Mouse (Mus musculus) testis, adult 10 weeks (tissue): Measurements from ENCODE around the gene Pramel1. TPM values are rescaled to one million over a fixed set of nuclear protein-coding genes. Genes with fewer than 3 reads are reported as not detected.

Experiments
- polyA plus RNA-seq: library from polyadenylated mRNA; stranded (reverse); fragments of 350-450 nt; fragmentation: Illumina TruSeq; extraction: RNeasy Lipid Tissue Mini Kit (QIAGEN cat#74804); gene quantifications from one replicate; pipeline ENCODE4 v1.2.3, GENCODE M21; 2014; ENCODE audit warnings: low read depth, low replicate concordance

Pramel1 gene
- polyA plus RNA-seq, result 31.7 TPM

DNA sequence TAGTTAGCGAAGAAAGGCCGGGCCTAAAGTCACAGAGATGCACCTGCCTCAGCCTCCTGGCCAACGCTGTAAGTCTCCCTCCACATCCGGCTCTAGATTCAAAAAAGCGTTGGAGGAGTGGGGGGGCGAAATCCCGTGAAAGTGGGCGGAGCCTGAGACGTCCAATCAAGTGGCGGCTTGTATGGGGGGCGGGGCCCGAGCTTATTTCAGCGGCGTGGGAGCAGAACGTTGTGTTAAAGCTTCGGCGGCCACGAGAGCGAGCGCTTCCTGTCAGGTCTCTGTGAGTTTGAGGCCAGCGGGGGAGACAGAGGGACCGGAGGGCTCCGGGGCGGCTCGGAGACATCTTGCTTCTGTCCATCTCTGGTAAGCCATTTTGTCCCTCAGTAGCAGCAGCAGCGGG, at the start of gene Pramel1:
Gene Pramel1, plus strand, starts transcription at position 248 of the 400 bp plus-strand sequence.

DNA sequence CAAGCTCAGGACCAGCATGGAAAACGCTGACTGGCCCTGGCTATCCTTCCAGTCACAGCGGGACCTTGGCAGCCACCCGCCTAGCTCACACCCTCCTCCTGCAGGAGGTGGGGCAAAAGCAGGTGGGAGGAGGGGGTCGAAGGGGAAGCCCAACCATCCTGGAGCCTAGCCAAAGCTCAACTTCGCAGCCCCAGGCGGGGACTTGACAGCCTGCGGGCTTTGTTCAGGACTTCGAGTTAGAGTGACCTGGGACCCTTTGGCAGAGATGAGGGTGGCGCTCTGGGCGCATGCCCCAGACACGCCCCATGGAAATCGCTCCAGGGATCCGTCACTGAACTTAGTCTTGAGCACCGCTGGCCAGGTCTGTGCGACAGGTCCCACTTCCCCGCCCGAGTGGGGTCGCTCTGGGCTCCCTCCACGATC, 44.7 kb upstream of the Pramel1 start, which contains the start of gene Lrrc38:
Gene Lrrc38, plus strand, starts transcription at position 274 of the 423 bp plus-strand sequence.

DNA sequence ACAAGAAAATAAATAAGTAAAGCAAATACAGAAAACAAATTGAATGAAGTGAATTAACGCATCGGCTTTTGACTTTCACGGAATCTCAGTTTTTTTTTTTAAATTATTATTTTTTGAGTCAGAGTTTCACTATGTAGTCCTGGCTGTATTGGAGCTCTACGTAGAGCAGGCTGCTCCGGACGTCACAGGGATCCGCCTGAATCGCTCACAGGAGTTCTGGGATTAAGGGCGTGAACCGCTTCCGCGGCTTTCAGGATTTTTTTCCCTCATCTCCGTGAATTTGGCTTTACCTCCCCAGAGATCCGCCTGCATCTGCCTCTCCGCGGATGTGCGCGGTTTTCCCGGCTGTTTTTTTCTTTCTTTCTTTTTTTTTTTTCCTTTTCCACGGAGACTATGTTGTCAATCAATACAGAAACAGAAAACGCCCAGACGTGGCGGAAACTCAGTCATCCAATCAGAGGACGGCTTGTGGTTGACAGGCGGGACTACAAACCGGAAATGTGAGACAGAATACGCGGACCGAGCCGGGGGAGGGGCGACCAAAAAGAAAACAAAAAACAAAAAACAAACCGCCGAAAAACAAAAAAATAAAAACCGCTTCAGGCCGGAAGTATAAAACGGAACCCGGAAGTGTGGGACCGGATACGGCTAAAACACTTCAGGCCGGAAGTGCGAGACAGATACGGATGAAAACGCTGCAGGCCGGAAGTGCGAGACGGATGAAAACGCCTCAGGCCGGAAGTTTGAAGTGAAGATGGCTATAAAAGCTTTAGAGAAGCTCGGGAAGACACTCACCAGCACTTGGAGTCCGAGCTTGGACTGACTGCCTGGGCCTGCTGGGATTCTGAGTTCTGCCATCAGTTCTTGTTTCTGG, 18.2 kb downstream of the Pramel1 start, which contains the start of gene Pramef8:
Gene Pramef8, plus strand, starts transcription at position 208 of the 874 bp plus-strand sequence.

Other genes with a start within 250 kb of the Pramel1 start
- gene Prdm2, start 181.4 kb upstream of the Pramel1 start, polyA plus RNA-seq, result 68.0 TPM
- gene Pdpn, start 94.9 kb upstream of the Pramel1 start, polyA plus RNA-seq, result 5.3 TPM
- not detected for gene Lrrc38, start 44.7 kb upstream of the Pramel1 start, polyA plus RNA-seq
- 26.5 TPM for gene Pramef8, start 18.0 kb downstream of the Pramel1 start, polyA plus RNA-seq
- gene Oog4, start 55.9 kb downstream of the Pramel1 start, polyA plus RNA-seq, result 0.29 TPM
- not detected for gene Gm13043, start 116.9 kb downstream of the Pramel1 start, polyA plus RNA-seq
- gene Gm13040, start 141.5 kb downstream of the Pramel1 start, polyA plus RNA-seq, result not detected
- gene BC080695, start 157.3 kb downstream of the Pramel1 start, polyA plus RNA-seq, result not detected
- gene Gm13057, start 157.3 kb downstream of the Pramel1 start, polyA plus RNA-seq, result not detected
- not detected for gene Gm13083, start 220.6 kb downstream of the Pramel1 start, polyA plus RNA-seq